Mouse (Mus musculus): ENCODE measurements around the gene Mtln.

GRCm38 (mm10) chr2:127839425-127839824 lies 47.1 kb upstream of the Mtln start:
- no peak for TF ChIP-seq CTCF (IDR thresholded peaks at IDR 0.05; ENCODE audit: borderline replicate concordance, control insufficient read depth, extremely low read depth, insufficient read depth, low read length, poor library complexity)
- no peak for TF ChIP-seq POLR2A (IDR thresholded peaks at IDR 0.05; ENCODE audit: control insufficient read depth, extremely low read depth, insufficient read depth, low read length, poor library complexity)
